Mouse (Mus musculus): ENCODE results near the gene Nutm2. TPM values are rescaled to one million over a fixed set of nuclear protein-coding genes. Genes with fewer than 3 reads are reported as not detected.
A peak's percentile ranks its signal among the peaks of the same experiment; 100 is the strongest.
"Not testable (repeated sequence)": the region's sequence is repeated elsewhere in the genome, so short reads cannot be mapped to it uniquely, and the experiment has no call there.

Nutm2 gene
- not detected in 2 replicates for polyA plus RNA-seq (2015; fragmentation: Nextera tagmentation; extraction: Ambion mirVana)

- no peak within 1 kb of the TSS for H3K27ac ChIP-seq (ENCODE audit: low read length)
- H3K4me2 ChIP-seq (ENCODE audit: low read depth, low read length): no peak within 1 kb of the TSS
- WGBS: 78% methylated on average over 4 of the region's 4 CpGs
- no peaks in the 10 kb centered on the region for H3K4me1 ChIP-seq (ENCODE audit: control insufficient read depth, insufficient read depth, low read length)
- H3K27me3 ChIP-seq (ENCODE audit: control insufficient read depth, insufficient read depth, low read length): no peaks in the 10 kb centered on the region
- H3K9me3 ChIP-seq (replicated peaks; ENCODE audit: control insufficient read depth, low read length): no peaks in the 10 kb centered on the region
- no peak for ATAC-seq (ENCODE audit: insufficient read depth, low FRiP score)
- H3K4me3 ChIP-seq (replicated peaks; ENCODE audit: low read length): no peak within 1 kb of the TSS
- H3K36me3 ChIP-seq (ENCODE audit: control insufficient read depth, insufficient read depth, low read length): no peaks in the 10 kb centered on the region
- H3K9ac ChIP-seq (ENCODE audit: low read length): no peak within 1 kb of the TSS
These were observed at the start of gene Nutm2 for GRCm38 (mm10) chr13:50467007-50467406. TSS of gene Nutm2 (plus strand) at chr13:50467307.

GRCm38 (mm10) chr13:50417389-50418183, 49.5 kb upstream of the Nutm2 start, which contains the start of gene Fbxw17:
TSS of gene Fbxw17 (plus strand) at chr13:50417864.
- peak; percentile 96 for ATAC-seq (ENCODE audit: insufficient read depth, low FRiP score)
- Histone ChIP-seq H3K27ac (ENCODE audit: low read length) (no peak within 1 kb of the TSS), H3K9me3 (replicated peaks; ENCODE audit: control insufficient read depth, low read length) (no peaks in the 10 kb centered on the region), H3K4me2 (ENCODE audit: low read depth, low read length) (peak within 1 kb of the TSS; percentile 61), H3K4me1 (ENCODE audit: control insufficient read depth, insufficient read depth, low read length) (peaks cover 7% of the 10 kb centered on the region; the same call in 1 of the 2 replicates), H3K4me3 (replicated peaks; ENCODE audit: low read length) (peak within 1 kb of the TSS; percentile 72), H3K9ac (ENCODE audit: low read length) (peak within 1 kb of the TSS; percentile 80), H3K27me3 (ENCODE audit: control insufficient read depth, insufficient read depth, low read length) (no peaks in the 10 kb centered on the region), H3K36me3 (ENCODE audit: control insufficient read depth, insufficient read depth, low read length) (no peaks in the 10 kb centered on the region)
- 11% methylated on average over 30 of the region's 35 CpGs for WGBS

GRCm38 (mm10) chr13:50418421-50418820, 48.7 kb upstream of the Nutm2 start:
- Histone ChIP-seq H3K36me3 (ENCODE audit: control insufficient read depth, insufficient read depth, low read length) (no peaks in the 10 kb centered on the region; the same call in 1 of the 2 replicates), H3K4me3 (replicated peaks; ENCODE audit: low read length) (peak overlapping the region; percentile 72), H3K9ac (ENCODE audit: low read length) (peak overlapping the region; percentile 80), H3K27ac (ENCODE audit: low read length) (no peak overlapping the region), H3K27me3 (ENCODE audit: control insufficient read depth, insufficient read depth, low read length) (no peaks in the 10 kb centered on the region), H3K4me2 (ENCODE audit: low read depth, low read length) (peak overlapping the region; percentile 61), H3K9me3 (replicated peaks; ENCODE audit: control insufficient read depth, low read length) (no peaks in the 10 kb centered on the region), H3K4me1 (ENCODE audit: control insufficient read depth, insufficient read depth, low read length) (peaks cover 7% of the 10 kb centered on the region; the same call in 1 of the 2 replicates)
- WGBS: 40% methylated on average over 3 of the region's 3 CpGs
- ATAC-seq (ENCODE audit: insufficient read depth, low FRiP score): no peak

- Histone ChIP-seq H3K4me3 (replicated peaks; ENCODE audit: low read length) (no peak overlapping the region), H3K4me1 (ENCODE audit: control insufficient read depth, insufficient read depth, low read length) (0 out of 2 replicates have a peak, but pooled peaks cover 1% of the 10 kb centered on the region), H3K36me3 (ENCODE audit: control insufficient read depth, insufficient read depth, low read length) (peaks cover 5% of the 10 kb centered on the region; the same call in 1 of the 2 replicates), H3K27me3 (ENCODE audit: control insufficient read depth, insufficient read depth, low read length) (no peaks in the 10 kb centered on the region), H3K9me3 (replicated peaks; ENCODE audit: control insufficient read depth, low read length) (no peaks in the 10 kb centered on the region), H3K9ac (ENCODE audit: low read length) (no peak overlapping the region), H3K27ac (ENCODE audit: low read length) (no peak overlapping the region), H3K4me2 (ENCODE audit: low read depth, low read length) (no peak overlapping the region)
- 87% methylated on average over 8 of the region's 8 CpGs for WGBS
- no peak for ATAC-seq (ENCODE audit: insufficient read depth, low FRiP score)
These were observed 43.4 kb upstream of the Nutm2 start for GRCm38 (mm10) chr13:50423625-50424209.

GRCm38 (mm10) chr13:50424517-50424916, 42.6 kb upstream of the Nutm2 start:
- 92% methylated on average over 2 of the region's 2 CpGs for WGBS
- no peaks in the 10 kb centered on the region for H3K27me3 ChIP-seq (ENCODE audit: control insufficient read depth, insufficient read depth, low read length)
- peaks cover 5% of the 10 kb centered on the region; the same call in 1 of the 2 replicates for H3K36me3 ChIP-seq (ENCODE audit: control insufficient read depth, insufficient read depth, low read length)
- no peaks in the 10 kb centered on the region for H3K9me3 ChIP-seq (replicated peaks; ENCODE audit: control insufficient read depth, low read length)
- H3K9ac ChIP-seq (ENCODE audit: low read length): no peak overlapping the region
- H3K4me2 ChIP-seq (ENCODE audit: low read depth, low read length): no peak overlapping the region
- ATAC-seq (ENCODE audit: insufficient read depth, low FRiP score): no peak
- H3K4me3 ChIP-seq (replicated peaks; ENCODE audit: low read length): no peak overlapping the region
- no peak overlapping the region for H3K27ac ChIP-seq (ENCODE audit: low read length)
- no peaks in the 10 kb centered on the region for H3K4me1 ChIP-seq (ENCODE audit: control insufficient read depth, insufficient read depth, low read length)

- Histone ChIP-seq H3K4me1 (ENCODE audit: control insufficient read depth, insufficient read depth, low read length) (no peaks in the 10 kb centered on the region), H3K27me3 (ENCODE audit: control insufficient read depth, insufficient read depth, low read length) (no peaks in the 10 kb centered on the region), H3K9me3 (replicated peaks; ENCODE audit: control insufficient read depth, low read length) (no peaks in the 10 kb centered on the region), H3K27ac (ENCODE audit: low read length) (no peak overlapping the region), H3K4me2 (ENCODE audit: low read depth, low read length) (no peak overlapping the region), H3K36me3 (ENCODE audit: control insufficient read depth, insufficient read depth, low read length) (peaks cover 8% of the 10 kb centered on the region), H3K4me3 (replicated peaks; ENCODE audit: low read length) (no peak overlapping the region), H3K9ac (ENCODE audit: low read length) (no peak overlapping the region)
- ATAC-seq (ENCODE audit: insufficient read depth, low FRiP score): no peak
- 84% methylated on average over 4 of the region's 4 CpGs for WGBS
These were observed 40.4 kb upstream of the Nutm2 start for GRCm38 (mm10) chr13:50426686-50427085.

- no peak for ATAC-seq (ENCODE audit: insufficient read depth, low FRiP score)
- WGBS: 81% methylated on average over 2 of the region's 2 CpGs
- Histone ChIP-seq H3K9me3 (replicated peaks; ENCODE audit: control insufficient read depth, low read length) (no peaks in the 10 kb centered on the region), H3K4me1 (ENCODE audit: control insufficient read depth, insufficient read depth, low read length) (no peaks in the 10 kb centered on the region), H3K4me2 (ENCODE audit: low read depth, low read length) (no peak within 1 kb of the TSS), H3K27me3 (ENCODE audit: control insufficient read depth, insufficient read depth, low read length) (no peaks in the 10 kb centered on the region), H3K9ac (ENCODE audit: low read length) (no peak within 1 kb of the TSS), H3K36me3 (ENCODE audit: control insufficient read depth, insufficient read depth, low read length) (no peaks in the 10 kb centered on the region), H3K4me3 (replicated peaks; ENCODE audit: low read length) (no peak within 1 kb of the TSS), H3K27ac (ENCODE audit: low read length) (no peak within 1 kb of the TSS)
These were observed 23.3 kb upstream of the Nutm2 start, which contains the start of gene Gm47429 for GRCm38 (mm10) chr13:50443812-50444211. TSS of gene Gm47429 (minus strand) at chr13:50443912.

GRCm38 (mm10) chr13:50445261-50445660, 21.8 kb upstream of the Nutm2 start:
- no peak for ATAC-seq (ENCODE audit: insufficient read depth, low FRiP score)
- no peak overlapping the region for H3K9ac ChIP-seq (ENCODE audit: low read length)
- H3K27ac ChIP-seq (ENCODE audit: low read length): no peak overlapping the region
- 70% methylated on average over 4 of the region's 4 CpGs for WGBS
- H3K36me3 ChIP-seq (ENCODE audit: control insufficient read depth, insufficient read depth, low read length): no peaks in the 10 kb centered on the region
- no peaks in the 10 kb centered on the region for H3K4me1 ChIP-seq (ENCODE audit: control insufficient read depth, insufficient read depth, low read length)
- no peak overlapping the region for H3K4me2 ChIP-seq (ENCODE audit: low read depth, low read length)
- no peaks in the 10 kb centered on the region for H3K9me3 ChIP-seq (replicated peaks; ENCODE audit: control insufficient read depth, low read length)
- H3K27me3 ChIP-seq (ENCODE audit: control insufficient read depth, insufficient read depth, low read length): no peaks in the 10 kb centered on the region
- no peak overlapping the region for H3K4me3 ChIP-seq (replicated peaks; ENCODE audit: low read length)

GRCm38 (mm10) chr13:50452266-50452665, 14.8 kb upstream of the Nutm2 start:
- H3K4me1 ChIP-seq (ENCODE audit: control insufficient read depth, insufficient read depth, low read length); H3K4me3 ChIP-seq (replicated peaks; ENCODE audit: low read length); ATAC-seq (ENCODE audit: insufficient read depth, low FRiP score); H3K4me2 ChIP-seq (ENCODE audit: low read depth, low read length); H3K36me3 ChIP-seq (ENCODE audit: control insufficient read depth, insufficient read depth, low read length); H3K9ac ChIP-seq (ENCODE audit: low read length); H3K27me3 ChIP-seq (ENCODE audit: control insufficient read depth, insufficient read depth, low read length); H3K27ac ChIP-seq (ENCODE audit: low read length); H3K9me3 ChIP-seq (replicated peaks; ENCODE audit: control insufficient read depth, low read length): not testable (repeated sequence)
- WGBS: 59% methylated on average over 9 of the region's 9 CpGs
